Comparison of ENCODE assay signal across 9 mouse cellular contexts in the genomic region with DNA sequence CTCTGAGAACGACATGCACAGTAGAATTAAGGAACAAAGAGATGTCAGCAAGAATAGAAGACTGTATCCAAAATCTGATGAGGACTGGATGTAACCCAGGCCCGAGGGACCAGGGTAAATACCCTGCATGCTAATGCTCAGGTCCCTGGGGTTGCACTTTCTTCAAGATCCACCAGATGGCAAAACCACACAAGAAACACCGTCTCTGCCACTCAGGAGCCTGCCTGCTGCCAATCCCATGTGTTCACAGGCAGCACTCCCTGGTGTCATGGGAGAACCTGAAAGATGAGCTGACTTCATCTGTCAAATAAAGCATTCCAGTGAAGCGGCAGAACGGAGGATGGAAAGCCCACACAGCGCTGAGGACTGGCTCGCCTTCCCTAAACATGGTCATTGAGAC. TPM values are rescaled to one million over a fixed set of nuclear protein-coding genes. Genes with fewer than 3 reads are reported as not detected.
DNase-seq lines count a peak whose midpoint lies in the region; ATAC-seq and TF ChIP-seq lines count a peak whose summit lies in the region.
"Had no signal": no experiment of that assay in that cellular context is flagged by ENCODE, and none has a peak within 500 bp of the region (broad histone marks: within the 10 kb centered on the region; RNA-seq: fewer than 3 reads in every experiment).

No protein-coding gene starts in this region.

- H3K9me3 ChIP-seq in midbrain, postnatal 0 days (ENCODE audit: low read length): no peaks in the 10 kb centered on the region

- no peak overlapping the region for H3K4me3 ChIP-seq in heart, adult 2 months
- H3K4me3 ChIP-seq in midbrain, postnatal 0 days (ENCODE audit: low read depth, low read length): no peak overlapping the region

- H3K4me1 ChIP-seq in heart, adult 2 months (ENCODE audit: control insufficient read depth, insufficient read depth, low read length): no peaks in the 10 kb centered on the region
- peaks cover 2% of the 10 kb centered on the region; the same call in 1 of the 2 replicates for H3K4me1 ChIP-seq in midbrain, postnatal 0 days (ENCODE audit: insufficient read depth, low read length)

- TF ChIP-seq CTCF in heart, adult 2 months (IDR thresholded peaks at IDR 0.05): peak; percentile 61
- TF ChIP-seq CTCF in midbrain, postnatal 0 days (IDR thresholded peaks at IDR 0.05): peak; percentile 93

- no peak overlapping the region for H3K27ac ChIP-seq in heart, adult 2 months
- no peak overlapping the region for H3K27ac ChIP-seq in midbrain, postnatal 0 days (ENCODE audit: low read depth, low read length)

- no peak for DNase-seq in heart, adult 2 months
- DNase-seq in heart, postnatal 25 days (ENCODE audit: low spot score): no peak
- peak; percentile 47 for DNase-seq in adrenal gland, postnatal 14 days
- peak; percentile 33 to 66 for DNase-seq in frontal cortex, postnatal 25 days (ENCODE audit: low spot score in 2 of 2)
- peak; percentile 46 for DNase-seq in left cerebral cortex, adult 11 months (ENCODE audit: low spot score)
- peak; percentile 88 for DNase-seq in midbrain, postnatal 0 days (ENCODE audit: low spot score)
- DNase-seq in urinary bladder, postnatal 10 days (ENCODE audit: low spot score): no peak

- H3K79me2 ChIP-seq in heart, adult 2 months (replicated peaks; ENCODE audit: control insufficient read depth, insufficient read depth, low read length): no peaks in the 10 kb centered on the region

- no peak for TF ChIP-seq EP300 in heart, adult 2 months (IDR thresholded peaks at IDR 0.05; ENCODE audit: insufficient read depth, low read depth, low read length)

- no peaks in the 10 kb centered on the region for H3K36me3 ChIP-seq in heart, adult 2 months (ENCODE audit: control insufficient read depth, insufficient read depth, low read length)
- no peaks in the 10 kb centered on the region for H3K36me3 ChIP-seq in midbrain, postnatal 0 days (ENCODE audit: insufficient read depth, low read length)

- H3K4me2 ChIP-seq in midbrain, postnatal 0 days (ENCODE audit: low read depth, low read length, poor library complexity, severe bottlenecking): no peak overlapping the region

- H3K27me3 ChIP-seq in heart, adult 2 months (ENCODE audit: control insufficient read depth, insufficient read depth, low read length): no peaks in the 10 kb centered on the region
- H3K27me3 ChIP-seq in midbrain, postnatal 0 days (ENCODE audit: insufficient read depth, low read length): peaks cover 4% of the 10 kb centered on the region; the same call in 1 of the 2 replicates

- H3K9ac ChIP-seq in heart, adult 2 months (ENCODE audit: low read depth, low read length): no peak overlapping the region
- H3K9ac ChIP-seq in midbrain, postnatal 0 days (replicated peaks; ENCODE audit: low read length, poor library complexity, severe bottlenecking): no peak overlapping the region

- ATAC-seq in midbrain, postnatal 0 days (ENCODE audit: low FRiP score): peak; percentile 75
- no peak for ATAC-seq in erythroid progenitor cell, adult 5-6 weeks (replicated peaks; ENCODE audit: low FRiP score, poor library complexity, severe bottlenecking)

- TF ChIP-seq POLR2A in heart, adult 2 months (IDR thresholded peaks at IDR 0.05; ENCODE audit: insufficient read depth, low read depth, low read length): no peak

- intact Hi-C loops in heart, adult 2 months (cut with DNase I): loop anchor here (10.0 kb wide), 1 partner anchor 528 kb away; no protein-coding TSS in a partner anchor
- intact Hi-C loops in heart, postnatal 25 days (cut with DNase I): no loop called here

- 34% methylated on average over 7 of the region's 7 CpGs for WGBS in heart, adult 2 months
- 24% methylated on average over 7 of the region's 7 CpGs for WGBS in midbrain, postnatal 0 days

RNA-seq across cellular contexts. Expression of a gene that starts 21.3 kb away (rescaled TPM):
- total RNA-seq in heart, adult 2 months (2021): not detected
- not detected in 2 replicates for polyA plus RNA-seq in heart, adult 2 months (2012; rRNA removed)
- not detected for total RNA-seq in heart, postnatal 25 days (2021)
- total RNA-seq in adrenal gland, postnatal 14 days (2021): not detected in 2 replicates
- 0.60 and 0.71 TPM in 2 replicates for total RNA-seq in midbrain, postnatal 0 days (2014; rRNA removed)
- 0.94 and 1.1 TPM in 2 replicates for polyA plus RNA-seq in midbrain, postnatal 0 days (2015; fragmentation: Nextera tagmentation; extraction: Ambion mirVana)
- total RNA-seq in erythroid progenitor cell, adult 5-6 weeks (2015; ENCODE audit: low replicate concordance): not detected in 2 replicates
- not detected in 2 replicates for total RNA-seq in erythroid progenitor cell, adult 5-6 weeks (2017; ENCODE audit: low replicate concordance)
- total RNA-seq: heart, postnatal 14 days had no signal

Comparison
In these comparisons a context has a peak if more than half of its experiments do, and no peak if none do; other contexts are left out.
1. DNase-seq: peak in adrenal gland, postnatal 14 days (single experiment), frontal cortex, postnatal 25 days (2 of 2), left cerebral cortex, adult 11 months (single experiment) and midbrain, postnatal 0 days (single experiment); none in heart, adult 2 months (0 of 2), heart, postnatal 25 days (single experiment) and urinary bladder, postnatal 10 days (single experiment).